Mouse (Mus musculus): ENCODE results near the gene Vav3.

The Vav3 gene

GRCm38 (mm10) chr3:109353814-109354213, 13.4 kb downstream of the Vav3 start:
- no peak for DNase-seq

- no peak for DNase-seq
Observed at GRCm38 (mm10) chr3:109355158-109355557, 14.7 kb downstream of the Vav3 start.

- no peak for DNase-seq
Observed at GRCm38 (mm10) chr3:109360746-109361145, 20.3 kb downstream of the Vav3 start.

- DNase-seq = peak; percentile 24 to 58
Observed at GRCm38 (mm10) chr3:109361882-109362281, 21.4 kb downstream of the Vav3 start.

GRCm38 (mm10) chr3:109362310-109362709, 21.9 kb downstream of the Vav3 start:
- no peak for DNase-seq

- no peak for DNase-seq
Observed at GRCm38 (mm10) chr3:109363522-109363921, 23.1 kb downstream of the Vav3 start.

GRCm38 (mm10) chr3:109365875-109366274, 25.4 kb downstream of the Vav3 start:
- DNase-seq = no peak

GRCm38 (mm10) chr3:109366411-109366851, 26.0 kb downstream of the Vav3 start:
- DNase-seq = peak; percentile 57 to 58

GRCm38 (mm10) chr3:109368383-109369289, 28.2 kb downstream of the Vav3 start:
- DNase-seq = peak; percentile 11 to 46

GRCm38 (mm10) chr3:109371576-109371975, 31.1 kb downstream of the Vav3 start:
- no peak for DNase-seq

GRCm38 (mm10) chr3:109372678-109373077, 32.2 kb downstream of the Vav3 start:
- DNase-seq = no peak

GRCm38 (mm10) chr3:109378278-109378677, 37.8 kb downstream of the Vav3 start:
- no peak for DNase-seq

- DNase-seq = no peak
Observed at GRCm38 (mm10) chr3:109378684-109379083, 38.2 kb downstream of the Vav3 start.

GRCm38 (mm10) chr3:109388730-109389129, 48.3 kb downstream of the Vav3 start:
- no peak for DNase-seq

- no peak for DNase-seq
Observed at GRCm38 (mm10) chr3:109401527-109401926, 61.1 kb downstream of the Vav3 start.

- DNase-seq = no peak
Observed at GRCm38 (mm10) chr3:109411294-109411693, 70.8 kb downstream of the Vav3 start.

GRCm38 (mm10) chr3:109420403-109420802, 80.0 kb downstream of the Vav3 start:
- no peak for DNase-seq

- DNase-seq = no peak
Observed at GRCm38 (mm10) chr3:109421019-109421418, 80.6 kb downstream of the Vav3 start.

GRCm38 (mm10) chr3:109423440-109424079, 83.1 kb downstream of the Vav3 start:
- no peak for DNase-seq

GRCm38 (mm10) chr3:109431285-109431684, 90.8 kb downstream of the Vav3 start:
- DNase-seq = no peak

- no peak for DNase-seq
Observed at GRCm38 (mm10) chr3:109438552-109438951, 98.1 kb downstream of the Vav3 start.

- no peak for DNase-seq
Observed at GRCm38 (mm10) chr3:109439253-109439652, 98.8 kb downstream of the Vav3 start.

- no peak for DNase-seq
Observed at GRCm38 (mm10) chr3:109440001-109440400, 99.5 kb downstream of the Vav3 start.

GRCm38 (mm10) chr3:109444077-109444476, 103.6 kb downstream of the Vav3 start:
- no peak for DNase-seq

Measured in kidney, postnatal 25 days (tissue).